Mouse (Mus musculus) ovary, adult 2 months (tissue): ENCODE results near the gene Shtn1. TPM values are rescaled to one million over a fixed set of nuclear protein-coding genes. Genes with fewer than 3 reads are reported as not detected.

ENCODE experiments used
- polyA plus RNA-seq: library from polyadenylated mRNA; depleted of rRNA; stranded (reverse); fragments of >200 nt; gene quantifications from 2 replicates; pipeline ENCODE4 v1.2.3, GENCODE M21; 2012; rRNA removed

Gene Shtn1
- polyA plus RNA-seq: 1.8 and 2.0 TPM in 2 replicates

GRCm38 (mm10) chr19:59075472-59076101, at the start of gene Shtn1:
Gene Shtn1 (minus strand): TSS chr19:59076100.

GRCm38 (mm10) chr19:58942841-58943828, 132.8 kb downstream of the Shtn1 start, which contains the start of the genes Eno4 and Hspa12a:
Gene Eno4 (plus strand): TSS chr19:58943425.
Gene Hspa12a (minus strand): TSS chr19:58943654.

Other genes with a start within 250 kb of the Shtn1 start
- gene Eno4, start 132.7 kb downstream of the Shtn1 start, polyA plus RNA-seq: 2.3 and 2.4 TPM in 2 replicates
- gene Hspa12a, start 132.4 kb downstream of the Shtn1 start, polyA plus RNA-seq: 26.6 and 28.6 TPM in 2 replicates
- gene Vax1, start 94.0 kb upstream of the Shtn1 start, polyA plus RNA-seq: 0.14 TPM in 1 of 2 replicates, not detected in the other
- 0.75 and 0.91 TPM in 2 replicates for gene Kcnk18, start 143.1 kb upstream of the Shtn1 start, polyA plus RNA-seq
- 83.2 and 84.5 TPM in 2 replicates for gene Slc18a2, start 184.8 kb upstream of the Shtn1 start, polyA plus RNA-seq
- 4,794 and 5,416 TPM in 2 replicates for gene Rps12-ps3, start 246.2 kb upstream of the Shtn1 start, polyA plus RNA-seq